Mouse (Mus musculus) embryonic stem cell, embryonic (primary cell): ENCODE measurements around the gene Klk7.

Source experiments
- CTCF ChIA-PET, 4 experiments: fragments of 300-600 bp in 2 of 4; fragments of 350-600 bp in 2 of 4; sonication (Branson Sonifier 250); formaldehyde crosslinking; loops; one replicate each; lab custom pipeline; 2022; ENCODE audit warnings: inconsistent platforms in 2 of 4; lab: Charles Lee
- POLR2A ChIA-PET, 4 experiments: fragments of 300-600 bp in 2 of 4; fragments of 350-600 bp in 2 of 4; sonication (Branson Sonifier 250); formaldehyde crosslinking; loops; one replicate each; lab custom pipeline; 2022; ENCODE audit warnings: antibody characterized with exemption in 4 of 4, inconsistent platforms in 1 of 4; lab: Charles Lee

The Klk7 gene

DNA sequence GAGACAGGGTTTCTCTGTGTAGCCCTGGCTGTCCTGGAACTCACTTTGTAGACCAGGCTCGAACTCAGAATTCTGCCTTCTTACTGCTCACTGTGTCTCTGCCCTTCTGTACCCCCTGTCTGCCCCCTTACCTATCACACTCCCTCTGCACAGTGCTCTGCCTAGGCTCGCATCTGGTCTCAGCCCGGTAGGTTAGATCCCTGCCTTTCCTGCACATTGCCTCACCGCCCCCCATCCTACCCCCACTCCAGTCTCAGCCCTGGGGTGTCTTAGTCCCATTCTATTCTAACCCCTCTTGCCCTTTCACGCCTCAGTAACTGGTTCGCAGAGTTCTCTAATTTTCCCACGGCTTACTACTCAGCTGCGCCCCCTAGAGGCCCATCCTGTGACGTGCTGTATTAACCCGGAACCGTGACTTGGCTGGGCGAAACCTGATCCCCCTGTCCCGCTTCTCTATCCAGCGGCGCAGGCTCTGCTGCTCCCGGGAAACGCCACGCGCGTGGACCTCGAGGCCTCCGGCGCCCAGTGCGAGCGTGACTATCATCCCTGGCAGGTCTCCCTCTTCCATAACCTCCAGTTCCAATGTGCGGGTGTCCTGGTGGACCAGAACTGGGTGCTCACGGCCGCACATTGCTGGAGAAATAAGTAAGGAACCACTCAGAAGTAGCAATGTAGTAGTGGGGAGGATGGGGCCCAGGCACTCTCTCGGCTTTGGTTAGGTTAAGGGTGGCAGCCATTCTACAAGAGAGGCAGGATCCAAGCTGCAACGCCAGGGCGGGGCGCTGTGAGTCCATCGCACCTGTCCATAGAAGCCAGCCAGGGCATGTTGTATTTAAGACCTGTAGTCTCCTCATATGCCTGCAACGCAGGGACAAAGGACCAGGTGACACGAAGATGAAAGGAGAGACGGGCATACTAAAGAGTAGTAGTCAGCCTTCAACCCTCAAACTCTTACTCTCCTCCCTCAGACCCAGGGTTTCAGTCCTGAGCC, 28.5 kb upstream of the Klk7 start:
- POLR2A ChIA-PET: interaction anchor here in 3 of 4 experiments (0.7 to 2.0 kb wide), 6 partner anchors 10 to 276 kb away, joined by 3 to 6 read pairs (median 4); partner anchors contain the start of genes Klk7 (in 1 of the 3) and Klk8 (in 1 of the 3)
- CTCF ChIA-PET: interaction anchor here in 3 of 4 experiments (0.5 to 2.5 kb wide), 16 partner anchors 9 to 606 kb away, joined by 3 to 17 read pairs (median 4); partner anchors contain the start of gene Klk9 (in 1 of the 3)

DNA sequence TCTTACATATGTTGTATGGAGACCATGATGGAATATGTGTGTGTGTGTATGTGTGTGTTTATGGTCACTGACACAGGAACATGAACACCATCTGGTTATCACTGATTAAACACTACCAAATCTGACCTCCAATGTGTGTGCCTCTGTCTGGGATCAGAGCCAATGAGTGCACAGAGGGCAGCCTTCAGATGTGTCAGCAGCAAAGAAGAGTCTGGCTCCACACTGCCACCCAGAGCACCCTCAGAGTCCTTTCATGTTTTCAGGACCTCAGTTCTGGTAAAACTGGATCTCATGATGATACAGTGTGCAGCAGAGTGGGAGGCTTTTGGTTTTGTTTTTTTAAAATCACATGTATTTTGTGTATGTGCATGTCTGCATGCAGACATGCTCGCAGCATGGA, 25.8 kb upstream of the Klk7 start:
- POLR2A ChIA-PET: interaction anchor here in 1 of 4 experiments (1.7 kb wide), 1 partner anchor 12 kb away, joined by 5 read pairs; the partner anchor contains the start of gene Klk8
- CTCF ChIA-PET: interaction anchor here in 1 of 4 experiments (0.6 kb wide), 1 partner anchor 205 kb away, joined by 3 read pairs; no protein-coding TSS in a partner anchor

DNA sequence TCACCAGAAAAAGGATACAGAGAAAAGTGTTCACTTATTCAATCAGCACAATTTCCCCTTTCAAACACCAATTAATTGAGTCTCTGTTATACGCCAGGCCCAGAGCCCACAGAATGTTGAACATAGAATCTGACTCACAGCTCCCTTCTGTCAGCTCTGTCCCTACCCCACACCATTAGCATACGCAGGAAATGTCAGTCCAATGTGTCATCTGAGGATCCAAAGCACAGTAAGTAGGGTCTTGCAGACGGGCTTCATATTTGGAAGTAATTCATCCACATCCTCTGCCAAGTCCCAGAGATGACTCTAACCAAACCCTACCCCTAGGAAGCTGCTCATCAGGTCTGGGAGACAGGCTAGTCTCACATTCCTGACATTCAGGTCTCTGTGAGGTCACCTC, 23.0 kb upstream of the Klk7 start:
- CTCF ChIA-PET: interaction anchor here in 3 of 4 experiments (0.6 to 1.8 kb wide), 4 partner anchors 68 to 444 kb away, joined by 3 to 9 read pairs (median 4); no protein-coding TSS in a partner anchor
- POLR2A ChIA-PET: interaction anchor here in 1 of 4 experiments (0.6 to 1.4 kb wide), 3 partner anchors 10 to 571 kb away, joined by 3 to 4 read pairs (median 3); partner anchors contain the start of gene Klk8

DNA sequence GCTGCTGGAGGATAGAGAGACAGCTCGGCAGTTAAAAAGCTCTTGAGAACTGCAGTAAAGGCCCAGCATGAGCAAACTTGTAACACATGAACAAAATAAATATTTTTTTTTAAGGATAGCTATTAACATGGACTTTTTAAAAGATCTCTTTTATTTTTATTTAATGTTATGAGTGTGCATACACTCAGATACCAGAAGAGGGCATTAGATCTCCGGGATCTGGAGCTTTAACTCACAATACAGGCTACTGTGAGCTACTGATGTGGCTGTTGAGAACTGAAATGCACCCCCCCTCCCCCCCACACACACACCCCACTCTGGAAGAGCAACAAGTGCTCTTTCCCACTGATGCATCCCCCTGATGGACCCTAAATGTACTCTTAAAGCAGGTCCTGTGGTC, 21.8 kb upstream of the Klk7 start:
- ChIA-PET CTCF (interaction anchor here (0.6 to 2.0 kb wide), 14 partner anchors 9 to 403 kb away, joined by 3 to 12 read pairs (median 4); partner anchors contain the start of gene Ctu1 (in 1 of the 4)), POLR2A (interaction anchor here in 2 of 4 experiments (0.6 to 1.4 kb wide), 5 partner anchors 9 to 366 kb away, joined by 3 to 4 read pairs (median 3); partner anchors contain the start of gene Klk8 (in 1 of the 2))

DNA sequence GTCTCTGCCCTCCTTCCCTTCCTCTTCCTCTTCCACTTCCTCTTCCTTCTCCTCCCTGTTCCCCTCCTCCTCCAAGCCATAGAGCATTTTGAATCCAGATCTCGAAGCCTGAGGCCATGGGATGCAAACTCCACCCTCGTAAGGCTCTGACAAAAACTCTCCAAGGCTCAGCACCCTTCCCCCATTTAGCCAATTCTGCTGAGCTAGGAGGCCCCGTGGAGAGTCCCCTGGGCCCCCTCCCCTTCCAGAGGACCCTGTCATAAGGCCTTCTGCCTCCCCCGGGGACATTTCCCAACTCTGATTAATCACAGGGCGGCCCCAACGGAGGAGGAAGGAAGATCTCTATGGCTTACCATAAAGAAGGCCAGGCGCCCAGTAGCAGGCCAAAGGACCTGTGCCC, 19.5 kb upstream of the Klk7 start, which contains the start of gene Klk9:
Gene Klk9, plus strand, starts transcription at position 301 of the 400 bp plus-strand sequence.
- ChIA-PET POLR2A (interaction anchor here in 2 of 4 experiments (1.0 to 1.7 kb wide), 2 partner anchors 13 to 201 kb away, joined by 4 to 5 read pairs; no protein-coding TSS in a partner anchor), CTCF (interaction anchor here in 1 of 4 experiments (0.6 to 1.9 kb wide), 3 partner anchors 9 to 27 kb away, joined by 3 to 5 read pairs (median 4); no protein-coding TSS in a partner anchor)

DNA sequence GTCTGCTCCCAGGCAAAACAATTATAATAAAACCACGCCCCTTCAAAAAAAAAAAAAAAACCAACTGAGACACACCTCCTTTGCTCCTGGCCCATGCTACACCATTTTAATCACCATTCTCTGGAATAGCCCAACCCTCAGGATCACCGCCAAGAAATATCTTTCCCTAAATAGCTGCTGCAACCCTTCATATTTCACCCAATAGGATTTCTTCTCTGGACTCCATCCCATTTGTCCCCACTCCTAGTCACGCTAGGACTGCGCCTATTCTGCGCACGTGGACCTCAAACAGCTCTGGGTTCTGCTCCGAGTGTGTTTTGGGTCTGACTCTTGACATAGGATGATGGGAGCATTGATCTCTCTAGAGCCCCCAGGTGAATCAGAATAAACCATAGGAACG, 14.7 kb upstream of the Klk7 start:
- ChIA-PET POLR2A (interaction anchor here in 1 of 4 experiments (0.7 to 1.5 kb wide), 5 partner anchors 10 to 82 kb away, joined by 3 to 5 read pairs (median 3); partner anchors contain the start of gene Klk10), CTCF (interaction anchor here in 2 of 4 experiments (0.6 to 1.6 kb wide), 2 partner anchors 61 to 595 kb away, joined by 3 to 4 read pairs; no protein-coding TSS in a partner anchor)

DNA sequence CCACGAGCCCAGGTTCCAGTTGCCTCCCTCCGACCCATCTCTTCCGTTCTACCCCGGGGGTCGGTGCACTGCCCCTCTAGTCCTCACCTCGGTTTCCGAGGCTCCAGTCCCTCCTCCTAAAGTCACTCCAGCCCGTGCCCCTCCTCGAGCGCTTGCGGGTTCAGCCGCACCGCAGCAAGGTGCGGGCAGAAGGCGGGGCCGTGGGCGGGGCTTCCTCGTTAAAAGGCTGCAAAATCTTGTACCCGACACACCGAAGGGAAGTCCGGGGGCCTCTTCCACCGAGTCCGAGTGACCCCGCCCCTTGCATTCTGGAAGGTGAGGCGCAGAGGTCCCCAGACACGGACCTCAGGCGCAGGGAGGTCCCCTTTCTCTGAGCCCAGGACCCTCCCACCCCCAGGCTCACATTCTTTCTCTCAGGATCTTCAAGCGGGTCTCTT, 13.7 kb upstream of the Klk7 start, which contains the start of gene Klk8:
Gene Klk8, plus strand, starts transcription at position 245 of the 437 bp plus-strand sequence.
- POLR2A ChIA-PET: interaction anchor here in 3 of 4 experiments (0.6 to 1.6 kb wide), 12 partner anchors 8 to 217 kb away, joined by 3 to 7 read pairs (median 4); partner anchors contain the start of genes Ctu1 (in 1 of the 3) and Klk10 (in 1 of the 3)

DNA sequence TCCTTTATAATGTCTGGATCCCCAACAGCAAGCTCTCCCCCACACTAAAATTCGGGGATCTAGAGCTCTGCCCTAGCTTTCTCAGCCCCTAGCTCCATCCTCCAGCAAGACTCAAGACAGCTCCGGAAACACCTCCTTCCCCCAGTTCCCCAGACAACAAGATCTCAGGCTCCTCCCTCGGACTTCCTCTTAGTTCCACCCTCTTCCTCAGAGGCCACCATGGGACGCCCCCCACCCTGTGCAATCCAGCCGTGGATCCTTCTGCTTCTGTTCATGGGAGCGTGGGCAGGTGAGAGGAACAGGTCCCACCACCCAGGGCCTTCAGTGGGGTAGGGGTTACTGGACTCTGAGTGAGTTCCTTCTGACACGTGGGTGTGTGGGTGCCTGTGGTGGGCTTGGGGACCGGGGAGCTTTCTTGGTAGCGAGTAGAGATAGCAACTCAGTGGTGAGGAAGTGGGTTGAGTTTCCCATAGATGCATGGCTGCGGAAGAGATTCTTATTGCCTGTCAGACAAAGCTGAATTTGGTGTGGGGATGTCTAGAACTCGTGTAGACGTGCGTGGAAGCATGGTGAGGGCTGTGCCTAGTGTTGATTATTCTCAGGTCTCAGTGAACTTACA, 13.1 kb upstream of the Klk7 start:
- POLR2A ChIA-PET: interaction anchor here in 3 of 4 experiments (0.5 to 1.6 kb wide), 11 partner anchors 9 to 302 kb away, joined by 3 to 7 read pairs (median 4); partner anchors contain the start of genes Ctu1 (in 1 of the 3) and Klk10 (in 1 of the 3)
- CTCF ChIA-PET: interaction anchor here in 2 of 4 experiments (1.1 to 1.4 kb wide), 2 partner anchors 8 to 122 kb away, joined by 3 to 4 read pairs; no protein-coding TSS in a partner anchor

More for the DNA sequence above, 13.7 kb upstream of the Klk7 start, which contains the start of gene Klk8:
- CTCF ChIA-PET: interaction anchor here in 2 of 4 experiments (1.1 to 1.6 kb wide), 3 partner anchors 8 to 121 kb away, joined by 3 to 4 read pairs (median 4); no protein-coding TSS in a partner anchor

DNA sequence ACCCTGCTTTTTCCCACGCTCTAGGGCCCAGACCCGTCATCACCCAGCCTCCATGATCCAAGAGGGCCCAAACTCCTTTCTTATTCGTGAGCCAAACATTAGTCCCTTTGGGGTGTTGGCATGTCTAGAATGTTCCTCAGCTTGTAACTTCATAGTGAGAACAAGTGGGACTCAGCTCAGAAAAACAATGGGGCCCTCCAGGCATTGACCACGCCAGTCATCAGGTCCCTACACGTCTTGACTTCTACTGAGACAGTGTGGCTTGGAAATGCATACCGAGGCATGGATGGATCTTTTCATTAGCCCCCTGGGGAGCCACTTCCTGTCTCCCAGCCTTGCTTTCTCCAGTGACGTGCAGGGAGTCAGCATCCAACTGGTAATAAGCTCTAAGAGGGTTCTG, 11.2 kb upstream of the Klk7 start:
- CTCF ChIA-PET: interaction anchor here in 1 of 4 experiments (1.2 kb wide), 1 partner anchor 10 kb away, joined by 3 read pairs; no protein-coding TSS in a partner anchor
- POLR2A ChIA-PET: no interaction called here

DNA sequence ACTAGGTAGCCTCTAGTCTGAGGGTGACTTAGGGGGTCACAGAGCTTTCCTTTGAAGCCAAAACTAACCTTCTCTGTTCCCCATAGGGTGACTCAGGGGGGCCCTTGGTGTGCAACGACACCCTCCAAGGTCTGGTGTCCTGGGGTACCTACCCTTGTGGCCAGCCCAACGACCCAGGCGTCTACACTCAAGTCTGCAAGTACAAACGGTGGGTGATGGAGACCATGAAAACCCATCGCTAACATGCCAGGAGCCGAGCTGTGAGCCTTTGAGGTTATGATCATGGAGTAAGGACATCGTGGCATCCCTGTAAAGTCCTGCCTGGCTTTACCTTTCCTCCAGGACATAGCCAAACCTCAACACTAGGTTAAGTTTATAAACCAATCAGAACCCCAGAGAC, 4.1 kb downstream of the Klk7 start:
- ChIA-PET POLR2A (no interaction called here), CTCF (no interaction called here)

DNA sequence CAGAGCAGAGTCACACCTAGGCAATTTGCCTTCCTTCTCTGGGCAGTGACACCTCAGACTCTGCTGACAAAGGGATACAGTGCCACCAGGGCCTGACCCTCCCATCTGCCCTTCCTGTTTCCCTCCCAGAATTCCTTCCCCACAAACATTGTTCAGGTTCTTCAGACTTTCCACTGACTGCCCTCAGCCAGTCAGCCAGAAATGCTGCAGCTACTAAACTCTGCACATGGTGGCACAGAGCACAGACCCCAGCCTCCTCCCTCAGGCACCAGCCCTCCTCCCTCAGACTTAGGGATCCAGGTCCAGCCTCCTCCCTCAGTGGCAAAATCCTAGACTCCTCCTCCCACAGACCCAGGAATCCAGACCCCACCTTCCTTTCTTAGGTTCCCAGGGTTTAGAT, 5.7 kb downstream of the Klk7 start:
- CTCF ChIA-PET: no interaction called here
- POLR2A ChIA-PET: interaction anchor here in 1 of 4 experiments (1.1 kb wide), 1 partner anchor 36 kb away, joined by 3 read pairs; the partner anchor contains the start of gene Klk10

DNA sequence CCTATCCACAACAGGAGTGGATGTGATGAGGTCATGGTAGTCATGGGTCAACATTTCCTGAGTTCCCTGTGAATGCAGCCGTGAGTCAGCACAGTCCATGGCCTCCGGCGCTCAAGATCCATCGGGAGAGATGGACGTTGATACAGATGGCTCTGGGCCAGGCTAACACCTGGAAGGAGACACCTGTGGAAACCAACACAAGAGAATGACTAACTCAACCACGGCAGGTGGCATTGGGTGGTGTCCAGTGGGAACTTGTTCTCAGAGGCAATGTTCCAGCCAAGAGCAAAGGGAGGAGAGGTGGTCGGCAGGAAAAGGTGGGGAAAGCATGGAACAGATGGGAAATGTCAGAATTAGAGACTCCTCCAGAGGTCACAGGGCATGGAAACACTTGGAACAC, 10.5 kb downstream of the Klk7 start:
- CTCF ChIA-PET: no interaction called here
- POLR2A ChIA-PET: interaction anchor here in 2 of 4 experiments (0.5 to 1.5 kb wide), 3 partner anchors 12 to 425 kb away, joined by 3 read pairs; partner anchors contain the start of genes 1700028J19Rik (in 1 of the 2) and 2410002F23Rik (in 1 of the 2)

DNA sequence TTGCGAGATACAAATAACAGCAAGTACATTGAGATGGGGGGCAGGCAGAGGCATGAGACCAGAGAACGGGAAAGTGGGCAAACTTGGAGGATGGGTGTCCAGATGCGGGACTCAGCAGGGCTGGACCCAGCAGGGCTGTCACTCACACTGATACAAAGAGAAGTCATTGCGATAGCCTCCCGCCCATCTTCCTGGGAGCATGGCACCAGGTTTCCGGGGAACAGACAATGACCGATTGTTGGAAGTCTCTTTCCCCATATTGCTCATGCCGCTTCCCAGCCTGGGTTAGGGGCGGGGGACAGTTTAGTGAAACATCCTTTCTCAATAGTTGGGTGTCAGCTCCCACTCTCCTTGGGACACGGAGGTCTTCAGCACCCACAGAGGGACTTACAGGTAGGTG, 13.1 kb downstream of the Klk7 start, which contains the start of gene Klk6:
Gene Klk6, plus strand, starts transcription at position 301 of the 400 bp plus-strand sequence.
- CTCF ChIA-PET: no interaction called here
- POLR2A ChIA-PET: no interaction called here

DNA sequence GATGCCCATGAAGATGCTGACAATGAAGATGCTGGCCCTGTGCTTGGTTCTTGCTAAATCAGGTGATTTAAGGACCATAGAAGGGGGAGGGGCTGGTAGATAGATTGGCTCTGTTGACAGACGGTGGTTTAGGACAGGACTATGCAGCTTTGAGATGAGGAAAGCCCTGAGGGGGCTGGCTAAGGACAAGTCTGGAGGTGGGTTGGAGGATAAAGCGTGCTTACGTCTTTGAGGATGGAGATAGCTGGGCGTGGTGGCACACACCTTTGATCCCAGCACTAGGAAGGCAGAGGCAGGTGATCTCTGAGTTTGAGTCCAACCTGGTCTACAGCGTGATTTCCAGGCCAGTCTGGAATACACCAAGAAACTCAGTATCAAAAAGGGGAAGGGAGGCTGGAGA, 15.0 kb downstream of the Klk7 start:
- CTCF ChIA-PET: no interaction called here
- POLR2A ChIA-PET: no interaction called here

DNA sequence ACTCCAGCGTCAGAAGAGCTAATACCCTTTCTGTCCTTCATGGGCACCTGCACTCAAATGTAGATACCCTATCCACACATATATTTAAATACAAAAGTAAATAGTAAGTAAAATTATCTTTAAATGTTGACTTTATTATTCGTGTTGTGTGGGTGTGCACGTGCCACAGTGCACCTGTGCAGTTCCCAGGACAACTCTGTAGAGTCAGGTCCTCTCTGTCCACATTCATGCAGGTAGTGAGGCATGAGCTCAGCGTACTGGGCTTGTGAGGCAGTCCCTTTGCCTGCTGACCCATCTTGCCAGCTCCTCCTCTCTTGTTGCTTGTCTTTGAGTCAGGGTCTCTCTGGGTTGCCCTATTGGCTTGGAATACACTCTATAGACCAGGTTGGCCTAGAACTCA, 16.6 kb downstream of the Klk7 start:
- ChIA-PET POLR2A (no interaction called here), CTCF (interaction anchor here in 1 of 4 experiments (0.6 kb wide), 1 partner anchor 178 kb away, joined by 4 read pairs; no protein-coding TSS in a partner anchor)

DNA sequence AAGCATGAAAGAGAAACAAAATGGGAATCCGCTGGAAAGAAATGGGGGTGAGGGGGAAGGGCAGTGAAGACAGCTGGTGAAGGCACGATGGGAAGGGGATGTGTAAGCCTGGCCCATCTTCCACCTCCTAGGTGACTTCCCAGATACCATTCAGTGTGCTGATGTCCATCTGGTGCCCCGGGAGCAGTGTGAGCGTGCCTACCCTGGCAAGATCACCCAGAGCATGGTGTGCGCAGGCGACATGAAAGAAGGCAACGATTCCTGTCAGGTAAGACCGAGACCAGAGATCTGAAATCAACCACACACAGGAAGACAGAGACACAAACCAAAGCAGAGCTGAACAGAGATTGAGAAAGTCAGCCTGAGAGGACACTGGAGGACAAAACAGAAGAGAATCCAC, 17.9 kb downstream of the Klk7 start:
- ChIA-PET POLR2A (no interaction called here), CTCF (no interaction called here)

DNA sequence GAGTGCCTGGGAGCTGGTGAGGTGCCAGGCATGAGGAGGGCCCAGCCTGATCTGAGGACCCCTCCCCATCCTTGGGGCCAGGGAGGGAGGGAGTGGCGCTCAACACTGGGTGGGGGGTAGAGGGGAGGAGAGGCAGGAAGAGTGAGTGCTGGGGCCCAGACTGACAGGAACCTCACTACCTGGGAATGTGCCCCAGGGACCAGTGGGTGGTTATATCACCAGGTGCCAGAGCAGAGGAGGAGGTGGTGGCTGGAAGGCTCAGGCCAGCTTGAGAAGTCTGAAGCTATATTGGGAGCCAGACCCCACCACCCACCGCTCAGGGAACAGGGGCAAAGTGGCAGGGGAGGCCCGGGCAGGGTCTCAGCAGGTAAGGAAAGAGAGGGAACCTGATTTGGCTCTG, 30.6 kb downstream of the Klk7 start, which contains the start of gene Klk5:
Gene Klk5, plus strand, starts transcription at position 271 of the 400 bp plus-strand sequence.
- CTCF ChIA-PET: interaction anchor here in 1 of 4 experiments (0.6 kb wide), 1 partner anchor 680 kb away, joined by 4 read pairs; no protein-coding TSS in a partner anchor
- POLR2A ChIA-PET: interaction anchor here in 1 of 4 experiments (0.6 kb wide), 1 partner anchor 51 kb away, joined by 3 read pairs; no protein-coding TSS in a partner anchor
